Mouse (Mus musculus): ENCODE measurements around the gene St8sia1. TPM values are rescaled to one million over a fixed set of nuclear protein-coding genes. Genes with fewer than 3 reads are reported as not detected.

St8sia1 gene
- polyA plus RNA-seq, 1 experiment from 2014 or later, result 3.6 TPM

DNA sequence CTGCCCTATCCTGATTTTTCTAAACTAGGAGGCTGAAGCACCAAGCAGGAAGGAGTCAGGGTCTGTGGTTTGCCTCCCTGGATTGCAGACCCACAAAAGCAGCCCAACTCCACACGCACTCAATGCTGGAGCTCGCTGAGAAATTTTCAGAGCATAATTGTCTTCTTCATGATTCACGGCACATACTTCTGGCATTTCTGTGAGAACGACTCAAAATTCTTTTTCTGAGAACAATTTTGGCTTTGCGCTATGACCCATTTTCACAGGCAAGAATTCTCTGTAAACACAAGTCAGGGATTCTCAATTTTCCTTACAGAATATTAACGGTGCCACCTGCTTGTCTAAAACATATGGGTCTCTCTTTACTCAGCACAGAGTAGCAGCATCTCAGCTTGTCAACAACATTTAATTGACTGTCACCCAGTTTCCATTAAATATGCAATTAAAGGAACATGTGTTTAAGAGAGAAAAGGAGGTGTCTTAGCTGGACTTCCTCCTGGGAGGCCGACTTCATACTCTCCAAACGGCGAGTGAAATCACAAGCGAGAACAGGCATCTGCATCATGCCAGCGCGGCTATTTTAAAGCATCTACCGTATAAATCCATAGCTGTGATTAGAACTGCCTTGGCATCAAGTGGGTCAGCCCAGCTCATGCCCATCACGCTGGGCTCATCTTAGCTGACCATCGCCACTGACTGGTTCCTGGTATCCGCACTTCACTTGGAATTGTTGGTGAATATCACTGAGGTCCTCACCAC is 35.5 kb downstream of the St8sia1 start:
- Histone ChIP-seq H3K9me3 (replicated peaks; ENCODE audit: control insufficient read depth, low read length) (no peaks in the 10 kb centered on the region), H3K4me1 (ENCODE audit: control insufficient read depth, insufficient read depth, low read length) (no peaks in the 10 kb centered on the region), H3K4me2 (no peak overlapping the region), H3K9ac (ENCODE audit: low read depth, low read length) (no peak overlapping the region), H3K4me3 (ENCODE audit: low read depth, low read length) (no peak overlapping the region), H3K36me3 (ENCODE audit: control insufficient read depth, insufficient read depth, low read length) (no peaks in the 10 kb centered on the region; the same call in 1 of the 2 replicates), H3K27ac (ENCODE audit: low read depth, low read length) (no peak overlapping the region), H3K27me3 (ENCODE audit: control insufficient read depth, insufficient read depth, low read length) (no peaks in the 10 kb centered on the region)
- WGBS (ENCODE audit: insufficient replicate concordance), result 87% methylated on average over 16 of the region's 16 CpGs
- no peak for ATAC-seq (replicated peaks; ENCODE audit: insufficient number of reproducible peaks, low FRiP score, low TSS enrichment)

DNA sequence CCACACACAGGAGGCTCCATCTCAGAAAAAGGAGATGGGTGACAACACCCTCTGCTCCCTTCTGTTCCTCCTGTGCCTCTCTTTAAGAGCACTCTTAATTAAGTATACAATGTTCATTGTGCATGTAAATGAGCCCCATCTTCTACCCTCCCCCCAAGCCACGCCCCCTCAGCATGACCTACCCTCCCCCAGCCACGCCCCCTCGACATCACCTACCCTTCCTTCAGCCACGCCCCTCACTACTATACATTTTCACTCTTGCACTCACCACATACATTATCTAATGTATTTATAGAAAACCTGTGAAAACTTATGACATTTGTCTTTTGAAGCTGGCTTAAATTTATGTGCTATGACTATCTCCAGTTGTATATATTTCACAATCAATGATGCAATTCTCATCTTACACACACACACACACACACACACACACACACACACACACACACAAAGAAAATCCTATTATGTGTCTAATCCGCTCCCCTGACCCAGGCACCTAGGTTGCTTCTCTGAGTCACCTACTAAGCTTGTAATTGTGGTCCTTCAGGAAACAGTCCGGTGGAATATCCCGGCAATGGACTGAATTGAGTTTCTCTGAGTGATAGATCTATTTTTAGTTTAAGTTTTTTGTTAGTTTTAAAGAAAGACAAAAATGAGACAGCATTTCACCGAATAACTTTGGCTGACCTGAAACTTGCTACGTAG is 37.2 kb downstream of the St8sia1 start:
- Histone ChIP-seq H3K9me3 (replicated peaks; ENCODE audit: control insufficient read depth, low read length) (no peaks in the 10 kb centered on the region), H3K4me2 (no peak overlapping the region), H3K4me3 (ENCODE audit: low read depth, low read length) (no peak overlapping the region), H3K4me1 (ENCODE audit: control insufficient read depth, insufficient read depth, low read length) (no peaks in the 10 kb centered on the region), H3K36me3 (ENCODE audit: control insufficient read depth, insufficient read depth, low read length) (no peaks in the 10 kb centered on the region), H3K9ac (ENCODE audit: low read depth, low read length) (no peak overlapping the region), H3K27ac (ENCODE audit: low read depth, low read length) (no peak overlapping the region), H3K27me3 (ENCODE audit: control insufficient read depth, insufficient read depth, low read length) (no peaks in the 10 kb centered on the region)
- WGBS (ENCODE audit: insufficient replicate concordance), result 84% methylated on average over 9 of the region's 9 CpGs
- ATAC-seq (replicated peaks; ENCODE audit: insufficient number of reproducible peaks, low FRiP score, low TSS enrichment), result no peak

DNA sequence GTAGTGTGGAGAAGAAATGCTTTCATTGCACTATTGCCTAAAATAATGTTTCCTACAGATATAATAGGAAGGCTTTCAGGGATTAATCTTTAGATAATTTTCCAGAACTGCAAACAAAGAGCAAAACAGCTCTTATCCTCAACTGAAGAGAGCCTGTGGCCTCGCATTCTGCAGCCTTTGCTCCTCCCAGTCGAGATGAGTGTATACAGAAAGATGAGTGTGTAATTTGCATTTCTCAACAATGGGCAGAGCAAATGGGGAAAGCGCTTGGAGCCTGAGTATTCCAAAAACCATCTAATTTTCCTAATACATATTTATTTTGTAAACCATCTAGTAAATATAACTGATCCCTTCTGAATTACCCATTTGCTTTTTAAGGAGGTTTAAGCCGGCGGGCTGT is 38.3 kb downstream of the St8sia1 start:
- no peak for ATAC-seq (replicated peaks; ENCODE audit: insufficient number of reproducible peaks, low FRiP score, low TSS enrichment)
- peaks cover 4% of the 10 kb centered on the region; the same call in 1 of the 2 replicates for H3K4me1 ChIP-seq (ENCODE audit: control insufficient read depth, insufficient read depth, low read length)
- H3K27me3 ChIP-seq (ENCODE audit: control insufficient read depth, insufficient read depth, low read length), result no peaks in the 10 kb centered on the region
- no peak overlapping the region for H3K27ac ChIP-seq (ENCODE audit: low read depth, low read length)
- no peaks in the 10 kb centered on the region for H3K36me3 ChIP-seq (ENCODE audit: control insufficient read depth, insufficient read depth, low read length)
- H3K4me2 ChIP-seq, result no peak overlapping the region
- H3K9ac ChIP-seq (ENCODE audit: low read depth, low read length), result no peak overlapping the region
- H3K9me3 ChIP-seq (replicated peaks; ENCODE audit: control insufficient read depth, low read length), result no peaks in the 10 kb centered on the region
- H3K4me3 ChIP-seq (ENCODE audit: low read depth, low read length), result no peak overlapping the region
- 81% methylated on average over 5 of the region's 5 CpGs for WGBS (ENCODE audit: insufficient replicate concordance)

DNA sequence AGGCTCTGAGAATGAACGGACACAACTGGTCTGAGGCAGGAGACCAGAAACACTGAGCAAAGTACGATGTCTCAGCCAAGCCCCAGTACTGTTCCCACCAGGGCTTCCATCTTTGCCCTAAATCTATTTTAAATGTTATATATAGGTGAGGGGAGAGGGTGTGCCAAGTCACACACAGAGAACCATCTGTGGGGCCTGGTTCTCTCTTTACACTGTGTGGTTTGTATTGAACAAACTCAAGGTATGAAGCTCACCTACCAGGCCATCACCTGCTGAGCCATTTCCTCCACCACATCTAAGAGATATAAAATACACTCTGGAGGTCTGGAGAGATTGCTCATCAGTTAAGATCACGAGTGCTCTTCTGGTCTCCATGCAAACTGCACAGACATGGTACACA is 38.9 kb downstream of the St8sia1 start:
- no peaks in the 10 kb centered on the region for H3K9me3 ChIP-seq (replicated peaks; ENCODE audit: control insufficient read depth, low read length)
- no peaks in the 10 kb centered on the region for H3K36me3 ChIP-seq (ENCODE audit: control insufficient read depth, insufficient read depth, low read length)
- no peaks in the 10 kb centered on the region for H3K27me3 ChIP-seq (ENCODE audit: control insufficient read depth, insufficient read depth, low read length)
- ATAC-seq (replicated peaks; ENCODE audit: insufficient number of reproducible peaks, low FRiP score, low TSS enrichment), result no peak
- H3K4me3 ChIP-seq (ENCODE audit: low read depth, low read length), result no peak overlapping the region
- H3K9ac ChIP-seq (ENCODE audit: low read depth, low read length), result no peak overlapping the region
- no peak overlapping the region for H3K27ac ChIP-seq (ENCODE audit: low read depth, low read length)
- WGBS (ENCODE audit: insufficient replicate concordance), result 80% methylated on average over 3 of the region's 3 CpGs
- H3K4me1 ChIP-seq (ENCODE audit: control insufficient read depth, insufficient read depth, low read length), result peaks cover 4% of the 10 kb centered on the region; the same call in 1 of the 2 replicates
- H3K4me2 ChIP-seq, result no peak overlapping the region

DNA sequence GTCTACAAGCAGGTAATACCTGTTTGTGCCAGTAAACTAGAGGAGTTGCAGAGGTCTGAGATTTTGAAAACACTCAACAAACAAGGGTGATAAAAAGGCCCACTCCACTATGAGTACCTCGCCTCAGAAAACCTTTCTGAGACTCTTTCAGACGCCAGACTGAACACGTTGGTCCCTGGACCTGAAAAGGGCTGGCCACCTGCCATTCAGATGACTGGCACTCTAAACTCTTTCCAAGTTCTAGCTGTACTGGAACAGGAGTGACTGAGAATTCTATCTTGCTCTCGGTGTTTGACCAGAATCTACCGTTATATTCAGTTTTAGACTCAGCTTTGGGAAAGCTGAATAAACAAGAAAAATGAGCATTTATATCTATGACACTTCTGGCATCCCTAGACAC is 43.4 kb downstream of the St8sia1 start:
- Histone ChIP-seq H3K36me3 (ENCODE audit: control insufficient read depth, insufficient read depth, low read length) (no peaks in the 10 kb centered on the region), H3K4me1 (ENCODE audit: control insufficient read depth, insufficient read depth, low read length) (peaks cover 4% of the 10 kb centered on the region; the same call in 1 of the 2 replicates), H3K9ac (ENCODE audit: low read depth, low read length) (no peak overlapping the region), H3K27ac (ENCODE audit: low read depth, low read length) (no peak overlapping the region), H3K9me3 (replicated peaks; ENCODE audit: control insufficient read depth, low read length) (no peaks in the 10 kb centered on the region), H3K4me2 (no peak overlapping the region), H3K27me3 (ENCODE audit: control insufficient read depth, insufficient read depth, low read length) (no peaks in the 10 kb centered on the region), H3K4me3 (ENCODE audit: low read depth, low read length) (no peak overlapping the region)
- WGBS (ENCODE audit: insufficient replicate concordance), result 52% methylated on average over 5 of the region's 5 CpGs
- ATAC-seq (replicated peaks; ENCODE audit: insufficient number of reproducible peaks, low FRiP score, low TSS enrichment), result no peak

DNA sequence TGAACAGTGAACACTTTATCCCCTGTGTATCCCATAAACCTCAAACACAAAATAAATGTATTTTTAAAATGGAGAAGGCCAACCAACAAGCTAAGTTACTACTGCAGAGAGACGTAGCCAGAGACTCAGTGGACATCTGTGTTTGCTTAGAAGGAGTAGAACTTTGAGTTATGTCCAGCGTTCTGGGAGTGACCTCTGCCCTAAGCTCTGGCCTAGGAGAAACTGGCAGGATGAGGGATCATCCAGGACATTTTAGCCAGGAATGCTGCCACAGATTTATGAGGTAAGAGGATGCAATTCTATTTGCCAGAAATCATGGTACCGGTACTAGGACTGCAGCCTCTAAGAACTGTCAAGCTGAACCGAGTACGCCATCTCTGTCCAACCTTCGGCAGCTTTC is 45.6 kb downstream of the St8sia1 start:
- H3K27me3 ChIP-seq (ENCODE audit: control insufficient read depth, insufficient read depth, low read length), result no peaks in the 10 kb centered on the region
- ATAC-seq (replicated peaks; ENCODE audit: insufficient number of reproducible peaks, low FRiP score, low TSS enrichment), result no peak
- WGBS (ENCODE audit: insufficient replicate concordance), result 79% methylated on average over 6 of the region's 6 CpGs

DNA sequence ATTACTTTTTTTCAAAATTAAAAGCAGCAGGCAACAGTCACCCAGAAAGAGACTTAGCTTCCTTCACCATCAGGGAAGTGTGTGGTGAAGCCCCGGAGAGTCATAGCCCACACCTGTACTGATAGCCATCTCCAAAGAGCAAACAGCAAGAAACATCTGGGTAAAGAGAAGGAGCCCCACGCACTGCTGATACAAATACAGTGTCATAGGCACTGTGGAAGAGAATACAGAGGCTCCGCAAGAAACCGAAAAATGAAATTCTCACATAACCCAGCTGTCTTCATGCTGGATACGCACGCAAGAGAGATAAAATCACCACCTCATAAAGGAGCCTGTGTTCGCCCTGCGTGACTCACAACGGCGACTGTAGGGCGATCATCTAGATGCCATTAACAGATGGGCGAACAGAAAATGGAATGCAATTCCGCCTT is 46.8 kb downstream of the St8sia1 start:
- ATAC-seq (replicated peaks; ENCODE audit: insufficient number of reproducible peaks, low FRiP score, low TSS enrichment), result no peak
- WGBS (ENCODE audit: insufficient replicate concordance), result 75% methylated on average over 13 of the region's 13 CpGs
- H3K4me3 ChIP-seq (ENCODE audit: low read depth, low read length), result no peak overlapping the region
- no peaks in the 10 kb centered on the region for H3K27me3 ChIP-seq (ENCODE audit: control insufficient read depth, insufficient read depth, low read length)
- peaks cover 4% of the 10 kb centered on the region; the same call in 1 of the 2 replicates for H3K4me1 ChIP-seq (ENCODE audit: control insufficient read depth, insufficient read depth, low read length)
- H3K27ac ChIP-seq (ENCODE audit: low read depth, low read length), result no peak overlapping the region
- H3K9me3 ChIP-seq (replicated peaks; ENCODE audit: control insufficient read depth, low read length), result no peaks in the 10 kb centered on the region
- H3K9ac ChIP-seq (ENCODE audit: low read depth, low read length), result no peak overlapping the region
- H3K4me2 ChIP-seq, result no peak overlapping the region
- no peaks in the 10 kb centered on the region for H3K36me3 ChIP-seq (ENCODE audit: control insufficient read depth, insufficient read depth, low read length)

More for the DNA sequence above, 45.6 kb downstream of the St8sia1 start:
- Histone ChIP-seq H3K9me3 (replicated peaks; ENCODE audit: control insufficient read depth, low read length) (no peaks in the 10 kb centered on the region), H3K4me1 (ENCODE audit: control insufficient read depth, insufficient read depth, low read length) (peaks cover 4% of the 10 kb centered on the region; the same call in 1 of the 2 replicates), H3K4me2 (no peak overlapping the region), H3K36me3 (ENCODE audit: control insufficient read depth, insufficient read depth, low read length) (no peaks in the 10 kb centered on the region), H3K4me3 (ENCODE audit: low read depth, low read length) (no peak overlapping the region), H3K9ac (ENCODE audit: low read depth, low read length) (no peak overlapping the region), H3K27ac (ENCODE audit: low read depth, low read length) (no peak overlapping the region)

DNA sequence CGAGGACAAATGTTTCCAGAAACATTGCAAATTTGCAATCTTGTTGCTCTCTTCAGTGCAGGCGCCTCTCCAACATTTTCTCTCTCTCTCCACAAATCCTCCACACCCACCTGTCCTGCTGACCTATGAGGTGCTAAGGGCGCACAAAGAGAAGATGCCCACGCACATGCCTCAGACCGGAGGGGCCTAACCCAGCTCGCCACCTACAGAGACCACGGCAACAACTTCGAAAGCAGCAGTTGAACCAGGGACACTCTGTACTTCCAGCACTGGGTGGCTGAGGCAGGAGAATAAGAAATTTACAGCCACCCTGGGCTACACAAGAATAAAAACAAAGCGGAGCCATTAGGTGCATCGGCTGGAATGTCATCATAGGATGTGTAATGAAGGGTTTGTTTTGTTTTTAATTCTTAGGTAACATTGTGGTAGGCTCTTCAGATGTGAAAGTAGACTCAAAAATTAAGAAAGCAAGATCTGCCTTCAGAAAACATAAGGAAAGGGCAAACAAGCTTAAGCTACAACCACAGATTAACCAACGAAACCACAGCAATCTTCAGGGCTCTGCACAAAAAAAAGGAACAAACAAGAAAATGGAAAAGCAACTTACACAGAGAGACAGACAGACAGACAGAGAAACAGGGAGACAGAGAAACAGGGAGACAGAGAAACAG is 47.8 kb downstream of the St8sia1 start:
- Histone ChIP-seq H3K9me3 (replicated peaks; ENCODE audit: control insufficient read depth, low read length) (no peaks in the 10 kb centered on the region), H3K4me3 (ENCODE audit: low read depth, low read length) (no peak overlapping the region), H3K36me3 (ENCODE audit: control insufficient read depth, insufficient read depth, low read length) (no peaks in the 10 kb centered on the region), H3K9ac (ENCODE audit: low read depth, low read length) (no peak overlapping the region), H3K4me2 (no peak overlapping the region), H3K4me1 (ENCODE audit: control insufficient read depth, insufficient read depth, low read length) (peaks cover 4% of the 10 kb centered on the region; the same call in 1 of the 2 replicates), H3K27ac (ENCODE audit: low read depth, low read length) (no peak overlapping the region), H3K27me3 (ENCODE audit: control insufficient read depth, insufficient read depth, low read length) (no peaks in the 10 kb centered on the region)
- ATAC-seq (replicated peaks; ENCODE audit: insufficient number of reproducible peaks, low FRiP score, low TSS enrichment), result no peak
- 83% methylated on average over 11 of the region's 11 CpGs for WGBS (ENCODE audit: insufficient replicate concordance)
